Mouse (Mus musculus) neural tube, embryonic 15.5 days (tissue): Measurements from ENCODE around the gene Tedc2. TPM values are rescaled to one million over a fixed set of nuclear protein-coding genes. Genes with fewer than 3 reads are reported as not detected.

Experiments used
- ATAC-seq: fragments of 200-750 bp; cut with Nextera tagmentation; 2 replicates; pipeline ENCODE4 v1.8.0; 2017; ENCODE audit warnings: mild to moderate bottlenecking, moderate TSS enrichment, moderate library complexity; ENCODE audit not compliant: low FRiP score
- H3K27ac ChIP-seq: fragments of 300-500 bp; sonication (generic); replicated peaks from 2 replicates; pipeline ENCODE4 v1.5.1; 2015; ENCODE audit warnings: mild to moderate bottlenecking, inconsistent platforms
- H3K27me3 ChIP-seq: fragments of 300-500 bp; sonication (generic); replicated peaks from 2 replicates; pipeline ENCODE4 v1.6.1; 2015; ENCODE audit warnings: inconsistent platforms
- H3K36me3 ChIP-seq: fragments of 300-500 bp; sonication (generic); 2 replicates; pipeline ENCODE4 v1.6.1; 2015; ENCODE audit warnings: inconsistent platforms
- H3K4me1 ChIP-seq: fragments of 300-500 bp; sonication (generic); 2 replicates; pipeline ENCODE4 v1.6.1; 2015; ENCODE audit warnings: inconsistent platforms
- H3K4me2 ChIP-seq: fragments of 300-500 bp; sonication (generic); 2 replicates; pipeline ENCODE4 v1.6.1; 2015; ENCODE audit warnings: inconsistent platforms, mild to moderate bottlenecking, moderate library complexity
- H3K4me3 ChIP-seq: fragments of 300-500 bp; sonication (generic); replicated peaks from 2 replicates; pipeline ENCODE4 v1.5.1; 2015; ENCODE audit warnings: mild to moderate bottlenecking, inconsistent platforms
- H3K9ac ChIP-seq: fragments of 300-500 bp; sonication (generic); replicated peaks from 2 replicates; pipeline ENCODE4 v1.6.1; 2015; ENCODE audit warnings: mild to moderate bottlenecking, inconsistent platforms
- H3K9me3 ChIP-seq: fragments of 300-500 bp; sonication (generic); replicated peaks from 2 replicates; pipeline ENCODE4 v1.6.1; 2016; ENCODE audit warnings: inconsistent platforms
- WGBS: fragments of 180-500 bp; shearing (Covaris S2); methylation state at CpG from one replicate; pipeline ENCODE4 v1.1.7; 2015; ENCODE audit warnings: mixed read lengths; 5-methylcytosine and 5-hydroxymethylcytosine counted together
- polyA plus RNA-seq: library from polyadenylated mRNA; unstranded; fragments of >200 nt; fragmentation: Nextera tagmentation; extraction: Ambion mirVana; gene quantifications from 2 replicates; pipeline ENCODE4 v1.2.1, GENCODE M21; 2015

Tedc2 gene
- 8.8 and 10.7 TPM in 2 replicates for polyA plus RNA-seq

GRCm38 (mm10) chr17:24220435-24221411, at the start of gene Tedc2:
TSS of gene Tedc2 (minus strand) at chr17:24220851.
- ATAC-seq = peak; percentile 94
- Histone ChIP-seq H3K36me3 (peaks cover 37% of the 10 kb centered on the region), H3K9me3 (no peaks in the 10 kb centered on the region), H3K27ac (peak within 1 kb of the TSS; percentile 75), H3K9ac (peak within 1 kb of the TSS; percentile 66), H3K4me3 (peak within 1 kb of the TSS; percentile 77), H3K27me3 (no peaks in the 10 kb centered on the region), H3K4me1 (peaks cover 20% of the 10 kb centered on the region), H3K4me2 (peak within 1 kb of the TSS; percentile 87)
- 5% methylated on average over 41 of the region's 41 CpGs for WGBS

- no peaks in the 10 kb centered on the region for H3K9me3 ChIP-seq
- no peaks in the 10 kb centered on the region for H3K36me3 ChIP-seq
- no peaks in the 10 kb centered on the region for H3K27me3 ChIP-seq
- no peak overlapping the region for H3K9ac ChIP-seq
- no peak overlapping the region for H3K27ac ChIP-seq
- no peaks in the 10 kb centered on the region for H3K4me1 ChIP-seq
- H3K4me3 ChIP-seq = no peak overlapping the region
- H3K4me2 ChIP-seq = no peak overlapping the region
- 92% methylated on average over 1 of the region's 1 CpGs for WGBS
- no peak for ATAC-seq
These were observed 46.5 kb upstream of the Tedc2 start for GRCm38 (mm10) chr17:24267133-24267532.

DNA sequence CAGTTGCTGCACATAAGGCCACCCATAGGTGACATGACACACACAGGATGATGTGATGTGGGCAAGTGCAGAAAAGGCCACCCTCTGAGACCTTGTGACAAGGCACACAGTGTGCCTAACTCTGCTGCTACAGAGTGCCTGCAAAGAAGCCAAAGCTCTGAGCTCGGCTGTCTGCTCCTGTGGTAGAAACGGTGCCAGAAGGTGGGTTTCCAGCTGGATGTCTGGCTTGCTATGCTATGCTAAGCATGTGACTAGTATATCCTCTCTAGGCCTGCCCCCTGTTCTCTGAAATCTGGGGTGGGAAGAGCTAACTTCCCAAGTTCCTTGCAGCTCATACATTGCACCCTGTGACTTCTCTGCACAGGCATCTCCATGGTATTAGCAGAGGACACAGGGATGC, 44.1 kb upstream of the Tedc2 start:
- Histone ChIP-seq H3K27me3 (no peaks in the 10 kb centered on the region), H3K4me2 (no peak overlapping the region), H3K36me3 (no peaks in the 10 kb centered on the region), H3K9ac (no peak overlapping the region), H3K27ac (no peak overlapping the region), H3K4me1 (no peaks in the 10 kb centered on the region), H3K9me3 (no peaks in the 10 kb centered on the region), H3K4me3 (no peak overlapping the region)
- ATAC-seq = no peak
- 89% methylated on average over 2 of the region's 2 CpGs for WGBS

- WGBS = 64% methylated on average over 4 of the region's 4 CpGs
- no peak overlapping the region for H3K27ac ChIP-seq
- no peak overlapping the region for H3K4me3 ChIP-seq
- no peaks in the 10 kb centered on the region for H3K27me3 ChIP-seq
- H3K36me3 ChIP-seq = no peaks in the 10 kb centered on the region
- no peak overlapping the region for H3K9ac ChIP-seq
- ATAC-seq = no peak
- no peaks in the 10 kb centered on the region for H3K4me1 ChIP-seq
- no peaks in the 10 kb centered on the region for H3K9me3 ChIP-seq
- no peak overlapping the region for H3K4me2 ChIP-seq
These were observed 39.9 kb upstream of the Tedc2 start for GRCm38 (mm10) chr17:24260516-24260915.

DNA sequence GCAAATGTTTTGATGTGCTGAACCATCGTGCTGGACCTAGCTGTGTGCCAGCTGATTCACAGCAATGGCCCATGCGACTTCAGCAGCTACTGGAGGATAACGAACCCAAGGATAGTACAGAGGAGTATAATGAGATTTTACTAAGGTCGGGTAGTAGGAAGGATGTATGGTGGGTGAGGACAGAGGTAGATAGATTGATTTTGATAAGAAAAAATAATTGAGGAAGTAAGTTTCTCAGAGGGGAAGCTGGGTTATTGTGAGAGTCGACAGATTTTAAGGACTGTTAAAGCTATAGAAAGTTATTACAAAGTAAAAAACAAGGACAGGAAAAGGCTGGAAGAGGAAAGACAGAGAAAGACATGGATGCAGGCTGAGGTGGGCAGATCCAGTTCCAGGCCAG, 39.1 kb upstream of the Tedc2 start:
- Histone ChIP-seq H3K4me2 (no peak overlapping the region), H3K36me3 (no peaks in the 10 kb centered on the region), H3K27me3 (no peaks in the 10 kb centered on the region), H3K9me3 (no peaks in the 10 kb centered on the region), H3K9ac (no peak overlapping the region), H3K27ac (no peak overlapping the region), H3K4me3 (no peak overlapping the region), H3K4me1 (no peaks in the 10 kb centered on the region)
- ATAC-seq = no peak
- 82% methylated on average over 5 of the region's 5 CpGs for WGBS

DNA sequence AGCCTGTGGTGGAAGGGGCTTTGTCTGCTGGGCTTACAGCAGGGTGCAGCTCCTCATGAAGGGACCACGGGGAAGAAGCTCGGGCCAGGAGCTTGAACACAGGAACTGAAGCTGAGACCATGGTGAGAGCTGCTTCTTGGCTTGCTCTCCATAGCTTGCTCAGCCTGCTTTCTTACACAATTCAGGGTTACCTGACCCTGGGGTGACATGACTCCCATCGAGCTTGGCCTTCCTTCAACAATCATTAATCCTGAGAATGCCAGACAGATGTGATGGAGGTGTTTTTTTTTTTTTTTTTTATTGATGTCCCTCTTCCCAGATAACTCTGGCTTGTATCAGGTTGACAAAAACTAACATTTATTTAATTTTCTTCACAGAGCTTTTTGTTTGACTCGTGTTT, 38.3 kb upstream of the Tedc2 start:
- H3K4me1 ChIP-seq = no peaks in the 10 kb centered on the region
- ATAC-seq = no peak
- H3K36me3 ChIP-seq = no peaks in the 10 kb centered on the region
- H3K9ac ChIP-seq = no peak overlapping the region
- H3K27ac ChIP-seq = no peak overlapping the region
- 77% methylated on average over 4 of the region's 4 CpGs for WGBS
- H3K4me2 ChIP-seq = no peak overlapping the region
- H3K4me3 ChIP-seq = no peak overlapping the region
- H3K9me3 ChIP-seq = no peaks in the 10 kb centered on the region
- H3K27me3 ChIP-seq = no peaks in the 10 kb centered on the region

GRCm38 (mm10) chr17:24252329-24252728, 31.7 kb upstream of the Tedc2 start:
- Histone ChIP-seq H3K9me3 (no peaks in the 10 kb centered on the region), H3K27me3 (no peaks in the 10 kb centered on the region), H3K9ac (no peak overlapping the region), H3K4me2 (peak overlapping the region; percentile 73), H3K27ac (no peak overlapping the region), H3K4me3 (no peak overlapping the region), H3K4me1 (peaks cover 18% of the 10 kb centered on the region), H3K36me3 (peaks cover 5% of the 10 kb centered on the region; the same call in 1 of the 2 replicates)
- no peak for ATAC-seq
- 96% methylated on average over 2 of the region's 2 CpGs for WGBS

DNA sequence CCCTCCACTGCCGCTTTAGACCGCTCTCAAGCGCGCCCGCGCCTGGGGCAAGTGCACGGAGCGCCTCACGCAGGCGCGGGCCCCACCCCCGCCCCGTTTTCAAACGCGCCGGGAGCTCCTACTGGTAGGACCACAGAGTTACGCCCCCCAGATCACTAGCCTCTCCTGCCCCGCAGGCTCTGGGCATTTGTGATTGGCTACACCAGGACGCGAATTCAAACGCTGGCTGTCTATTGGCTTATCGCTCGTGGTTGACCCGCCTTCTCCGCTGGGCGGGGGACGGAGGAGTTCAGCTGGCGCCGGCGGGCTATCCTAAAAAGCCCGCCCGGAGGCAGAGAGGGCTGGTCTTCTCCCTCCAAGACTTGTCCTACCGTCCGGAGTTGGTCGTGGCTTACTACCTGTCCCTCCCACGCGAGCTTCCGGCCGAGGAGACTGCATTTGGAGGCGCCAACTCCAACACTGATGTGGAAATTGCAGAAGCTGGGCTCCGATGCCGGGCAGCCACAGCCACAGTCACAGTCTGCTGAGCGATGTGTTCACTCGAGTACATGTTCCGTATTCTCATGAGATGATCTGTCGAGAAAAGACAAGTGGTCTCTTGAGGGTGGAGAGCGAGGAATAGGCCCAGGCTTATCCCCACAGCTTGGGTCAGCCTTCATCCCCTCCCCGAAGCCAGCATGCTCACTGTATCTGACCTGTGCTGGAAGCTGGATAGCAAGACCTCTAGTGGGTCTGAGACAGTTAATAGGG, 30.8 kb upstream of the Tedc2 start, which contains the start of gene Ccnf:
Gene Ccnf (minus strand): TSS at position 165 of the 750 bp plus-strand sequence.
- ATAC-seq = peak; percentile 100
- peak within 1 kb of the TSS; percentile 89 for H3K4me3 ChIP-seq
- H3K9ac ChIP-seq = peak within 1 kb of the TSS; percentile 74
- H3K27ac ChIP-seq = peak within 1 kb of the TSS; percentile 69
- H3K4me1 ChIP-seq = peaks cover 18% of the 10 kb centered on the region
- peak within 1 kb of the TSS; percentile 73 for H3K4me2 ChIP-seq
- peaks cover 5% of the 10 kb centered on the region; the same call in 1 of the 2 replicates for H3K36me3 ChIP-seq
- under 1% methylated on average over 47 of the region's 48 CpGs for WGBS
- no peaks in the 10 kb centered on the region for H3K27me3 ChIP-seq
- H3K9me3 ChIP-seq = no peaks in the 10 kb centered on the region

- H3K4me3 ChIP-seq = peak overlapping the region; percentile 89
- no peaks in the 10 kb centered on the region for H3K27me3 ChIP-seq
- H3K36me3 ChIP-seq = peaks cover 5% of the 10 kb centered on the region; the same call in 1 of the 2 replicates
- H3K27ac ChIP-seq = peak overlapping the region; percentile 69
- peak; percentile 55 for ATAC-seq
- H3K4me2 ChIP-seq = peak overlapping the region; percentile 73
- no peaks in the 10 kb centered on the region for H3K9me3 ChIP-seq
- WGBS = under 1% methylated on average over 32 of the region's 32 CpGs
- H3K4me1 ChIP-seq = peaks cover 18% of the 10 kb centered on the region
- H3K9ac ChIP-seq = peak overlapping the region; percentile 74
These were observed 30.3 kb upstream of the Tedc2 start for GRCm38 (mm10) chr17:24250988-24251319.

DNA sequence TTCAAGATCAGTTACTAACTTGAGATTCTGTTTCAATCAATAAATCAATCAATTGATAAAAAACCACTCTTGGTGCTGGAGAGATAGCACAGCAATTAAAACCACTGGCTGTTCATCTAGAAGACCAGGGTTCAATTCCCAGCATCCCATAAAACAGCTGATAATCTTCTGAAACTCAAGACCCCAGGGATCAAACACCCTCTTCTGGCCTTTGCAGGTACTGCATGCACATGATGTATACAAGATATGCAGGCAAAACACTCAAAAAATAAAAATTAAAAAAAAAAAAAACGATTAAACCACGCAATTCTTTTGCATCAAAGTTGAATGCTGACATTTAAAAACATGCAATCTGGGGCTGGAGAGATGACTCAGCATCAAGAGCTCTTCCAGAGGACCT, 28.0 kb upstream of the Tedc2 start:
- no peak for ATAC-seq
- H3K27ac ChIP-seq = no peak overlapping the region
- WGBS = 98% methylated on average over 2 of the region's 2 CpGs
- H3K4me2 ChIP-seq = no peak overlapping the region
- no peak overlapping the region for H3K4me3 ChIP-seq
- H3K9me3 ChIP-seq = peaks cover 2% of the 10 kb centered on the region; the same call in 1 of the 2 replicates
- H3K4me1 ChIP-seq = peaks cover 18% of the 10 kb centered on the region
- no peaks in the 10 kb centered on the region for H3K27me3 ChIP-seq
- H3K36me3 ChIP-seq = peaks cover 16% of the 10 kb centered on the region
- H3K9ac ChIP-seq = no peak overlapping the region

DNA sequence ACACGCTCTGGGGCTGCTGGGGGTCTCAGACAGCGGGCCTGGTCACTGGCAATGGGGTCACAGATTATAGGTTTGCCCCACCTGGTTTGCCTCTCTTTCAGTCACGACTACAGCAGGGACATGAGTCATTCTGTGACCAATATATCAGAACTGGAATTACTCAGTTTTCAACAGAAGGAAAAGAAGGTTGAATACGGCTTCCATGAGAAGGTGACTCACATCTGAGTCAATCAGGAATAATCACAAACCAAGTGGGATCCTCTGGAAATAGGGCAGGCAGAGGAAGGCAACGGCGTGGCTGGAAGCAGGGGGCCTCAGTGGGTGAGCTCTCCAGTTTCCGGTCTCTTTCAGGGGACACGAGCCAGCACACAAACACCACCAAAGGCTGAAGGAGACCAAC, 23.4 kb upstream of the Tedc2 start:
- ATAC-seq = no peak
- whole genome bisulfite sequencing = 96% methylated on average over 8 of the region's 8 CpGs

More for the DNA sequence above, 23.4 kb upstream of the Tedc2 start:
- H3K36me3 ChIP-seq = peaks cover 51% of the 10 kb centered on the region
- no peak overlapping the region for H3K4me3 ChIP-seq
- H3K27ac ChIP-seq = no peak overlapping the region
- no peaks in the 10 kb centered on the region for H3K27me3 ChIP-seq
- H3K4me2 ChIP-seq = no peak overlapping the region
- peaks cover 4% of the 10 kb centered on the region; the same call in 1 of the 2 replicates for H3K9me3 ChIP-seq
- no peak overlapping the region for H3K9ac ChIP-seq
- no peaks in the 10 kb centered on the region for H3K4me1 ChIP-seq
